Mouse (Mus musculus) kidney, adult 2 months (tissue): ENCODE results near the gene Ppp1r37.

Experiments used
- CTCF ChIP-seq: fragments of 200-500 bp; conservative IDR thresholded peaks from 2 replicates; pipeline ENCODE4 v1.5.1; 2011; ENCODE audit warnings: low read depth, mild to moderate bottlenecking, control low read depth, low read length, moderate library complexity, mixed read lengths; ENCODE audit not compliant: insufficient read depth, insufficient read length
- POLR2A ChIP-seq: fragments of 200-500 bp; IDR thresholded peaks from one replicate; pipeline ENCODE4 v1.6.1; 2011; ENCODE audit warnings: low read depth, low read length, control low read depth

- no peak for TF ChIP-seq CTCF
- no peak for TF ChIP-seq POLR2A
These were observed 79.6 kb downstream of the Ppp1r37 start for GRCm38 (mm10) chr7:19483281-19483680.
